Mouse (Mus musculus): ENCODE measurements around the gene Akap8. TPM values are rescaled to one million over a fixed set of nuclear protein-coding genes. Genes with fewer than 3 reads are reported as not detected.
A peak's percentile ranks its signal among the peaks of the same experiment; 100 is the strongest.

Gene Akap8
- polyA plus RNA-seq (2015; fragmentation: Nextera tagmentation; extraction: Ambion mirVana), result 108 and 114 TPM in 2 replicates

- Histone ChIP-seq H3K4me1 (peaks cover 34% of the 10 kb centered on the region), H3K4me2 (peak within 1 kb of the TSS; percentile 69), H3K36me3 (replicated peaks) (peaks cover 15% of the 10 kb centered on the region), H3K4me3 (peak within 1 kb of the TSS; percentile 97), H3K9ac (peak within 1 kb of the TSS; percentile 95), H3K27me3 (replicated peaks) (no peaks in the 10 kb centered on the region), H3K9me3 (no peaks in the 10 kb centered on the region), H3K27ac (peak within 1 kb of the TSS; percentile 99)
- ATAC-seq (replicated peaks), result peak; percentile 98
- under 1% methylated on average over 83 of the region's 83 CpGs for WGBS
These were observed at the start of gene Akap8 for GRCm38 (mm10) chr17:32320597-32321389. Akap8 (minus strand) TSS chr17:32321238.

GRCm38 (mm10) chr17:32368991-32369578 is 48.0 kb upstream of the Akap8 start:
- H3K4me2 ChIP-seq, result peak overlapping the region; percentile 26; the same call in 1 of the 2 replicates
- no peak for ATAC-seq (replicated peaks)
- peaks cover 7% of the 10 kb centered on the region; the same call in 1 of the 2 replicates for H3K4me1 ChIP-seq
- H3K9me3 ChIP-seq, result no peaks in the 10 kb centered on the region
- WGBS, result 23% methylated on average over 13 of the region's 17 CpGs
- H3K27me3 ChIP-seq (replicated peaks), result no peaks in the 10 kb centered on the region
- H3K36me3 ChIP-seq (replicated peaks), result peaks cover 9% of the 10 kb centered on the region; the same call in 1 of the 2 replicates
- no peak overlapping the region for H3K9ac ChIP-seq
- H3K4me3 ChIP-seq, result no peak overlapping the region
- H3K27ac ChIP-seq, result no peak overlapping the region

DNA sequence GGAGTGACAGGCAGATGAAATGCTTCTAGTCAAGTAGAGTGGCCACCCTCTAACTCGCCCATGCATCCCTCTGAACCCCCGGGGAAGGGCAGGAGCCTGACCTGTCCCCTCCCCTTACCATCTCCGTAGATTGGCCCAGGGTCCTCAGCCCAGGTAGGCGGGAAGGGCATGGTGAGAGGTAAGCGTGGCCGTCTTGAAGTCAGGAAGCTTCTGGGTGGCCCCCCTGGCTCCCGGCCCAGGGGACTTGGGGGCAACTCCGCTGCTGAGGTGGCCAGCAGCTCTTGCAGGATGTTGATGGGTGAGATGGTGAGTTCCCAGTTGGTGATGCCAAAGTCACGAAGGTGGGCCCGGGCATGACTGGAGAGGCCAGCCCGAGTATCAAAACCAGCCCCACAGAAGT is 46.7 kb upstream of the Akap8 start:
- no peak overlapping the region for H3K9ac ChIP-seq
- no peaks in the 10 kb centered on the region for H3K9me3 ChIP-seq
- no peaks in the 10 kb centered on the region for H3K27me3 ChIP-seq (replicated peaks)
- no peak overlapping the region for H3K4me3 ChIP-seq
- peaks cover 16% of the 10 kb centered on the region for H3K4me1 ChIP-seq
- H3K4me2 ChIP-seq, result no peak overlapping the region
- no peak for ATAC-seq (replicated peaks)
- peaks cover 9% of the 10 kb centered on the region; the same call in 1 of the 2 replicates for H3K36me3 ChIP-seq (replicated peaks)
- H3K27ac ChIP-seq, result no peak overlapping the region
- whole genome bisulfite sequencing, result 93% methylated on average over 11 of the region's 11 CpGs

GRCm38 (mm10) chr17:32365296-32365695 is 44.3 kb upstream of the Akap8 start:
- Histone ChIP-seq H3K4me1 (peaks cover 28% of the 10 kb centered on the region), H3K4me3 (no peak overlapping the region), H3K36me3 (replicated peaks) (peaks cover 16% of the 10 kb centered on the region), H3K27ac (no peak overlapping the region), H3K4me2 (no peak overlapping the region), H3K9me3 (no peaks in the 10 kb centered on the region), H3K9ac (no peak overlapping the region), H3K27me3 (replicated peaks) (no peaks in the 10 kb centered on the region)
- 83% methylated on average over 1 of the region's 1 CpGs for WGBS
- no peak for ATAC-seq (replicated peaks)

- Histone ChIP-seq H3K4me2 (peak overlapping the region; percentile 64), H3K27me3 (replicated peaks) (no peaks in the 10 kb centered on the region), H3K27ac (peak overlapping the region; percentile 77), H3K9me3 (no peaks in the 10 kb centered on the region), H3K36me3 (replicated peaks) (peaks cover 20% of the 10 kb centered on the region), H3K4me3 (peak overlapping the region; percentile 84), H3K4me1 (peaks cover 28% of the 10 kb centered on the region), H3K9ac (peak overlapping the region; percentile 90; the same call in 1 of the 2 replicates)
- ATAC-seq (replicated peaks), result peak; percentile 59
- WGBS, result 59% methylated on average over 5 of the region's 5 CpGs
These were observed 43.8 kb upstream of the Akap8 start for GRCm38 (mm10) chr17:32364850-32365249.

DNA sequence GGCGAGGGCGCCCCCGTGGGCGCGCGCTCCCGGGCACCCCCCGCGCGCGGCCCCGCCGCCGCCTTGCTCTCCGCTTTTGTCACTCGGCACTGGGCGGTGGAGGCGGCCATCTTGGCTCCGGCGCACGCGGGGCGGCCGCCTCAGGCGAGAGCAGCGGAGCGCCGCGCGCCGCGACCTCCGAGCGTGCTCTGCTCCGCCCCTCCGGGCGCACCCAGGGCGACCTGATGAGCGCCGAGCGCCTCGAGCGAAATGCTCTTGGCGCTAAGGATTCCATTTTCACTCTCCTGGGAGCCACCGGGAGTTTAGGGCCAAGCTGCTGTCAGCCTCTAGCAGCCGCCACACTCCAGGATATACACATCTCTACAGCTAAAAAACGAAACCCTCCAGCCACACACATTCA is 43.3 kb upstream of the Akap8 start:
- Histone ChIP-seq H3K36me3 (replicated peaks) (peaks cover 26% of the 10 kb centered on the region), H3K4me3 (peak overlapping the region; percentile 84), H3K4me1 (peaks cover 28% of the 10 kb centered on the region), H3K27me3 (replicated peaks) (no peaks in the 10 kb centered on the region), H3K9me3 (no peaks in the 10 kb centered on the region), H3K4me2 (peak overlapping the region; percentile 64), H3K27ac (peak overlapping the region; percentile 77), H3K9ac (peak overlapping the region; percentile 90)
- peak; percentile 93 for ATAC-seq (replicated peaks)
- under 1% methylated on average over 42 of the region's 47 CpGs for WGBS

DNA sequence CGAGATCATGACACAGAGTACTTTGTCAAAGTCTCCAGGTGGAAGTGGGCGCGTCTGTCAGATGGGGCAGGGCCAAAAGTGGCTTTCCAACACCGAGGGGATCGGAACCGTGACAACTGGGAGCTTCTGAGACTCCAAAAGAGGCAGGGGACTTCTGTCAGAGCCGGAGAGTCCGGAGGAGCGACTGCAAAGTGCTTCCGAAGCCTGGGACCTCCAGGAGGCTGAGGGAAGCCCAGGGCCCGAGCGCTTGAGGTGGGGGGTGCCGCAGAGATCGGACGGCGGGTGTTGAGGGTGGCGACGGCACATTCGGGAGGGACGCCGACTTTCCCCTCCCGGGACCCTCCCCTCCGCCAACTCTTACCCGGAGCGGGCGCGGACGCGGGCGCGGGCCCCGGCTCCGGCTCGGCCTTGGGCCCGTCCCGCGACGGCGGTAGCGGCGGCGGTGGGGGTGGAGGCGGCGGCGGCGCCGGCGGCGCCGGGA is 42.8 kb upstream of the Akap8 start:
- H3K9me3 ChIP-seq, result no peaks in the 10 kb centered on the region
- ATAC-seq (replicated peaks), result peak; percentile 42

GRCm38 (mm10) chr17:32362686-32363085 is 41.6 kb upstream of the Akap8 start:
- Histone ChIP-seq H3K4me3 (peak overlapping the region; percentile 84; the same call in 1 of the 2 replicates), H3K4me2 (peak overlapping the region; percentile 64), H3K36me3 (replicated peaks) (peaks cover 41% of the 10 kb centered on the region), H3K4me1 (peaks cover 28% of the 10 kb centered on the region), H3K9ac (no peak overlapping the region), H3K27me3 (replicated peaks) (no peaks in the 10 kb centered on the region), H3K27ac (no peak overlapping the region), H3K9me3 (no peaks in the 10 kb centered on the region)
- WGBS, result 81% methylated on average over 4 of the region's 4 CpGs
- ATAC-seq (replicated peaks), result no peak

More for the DNA sequence above, 42.8 kb upstream of the Akap8 start:
- Histone ChIP-seq H3K4me1 (peaks cover 28% of the 10 kb centered on the region), H3K4me2 (peak overlapping the region; percentile 64), H3K4me3 (peak overlapping the region; percentile 84), H3K27me3 (replicated peaks) (no peaks in the 10 kb centered on the region), H3K9ac (peak overlapping the region; percentile 90), H3K27ac (peak overlapping the region; percentile 77), H3K36me3 (replicated peaks) (peaks cover 30% of the 10 kb centered on the region)
- 0% methylated on average over 50 of the region's 50 CpGs for WGBS

DNA sequence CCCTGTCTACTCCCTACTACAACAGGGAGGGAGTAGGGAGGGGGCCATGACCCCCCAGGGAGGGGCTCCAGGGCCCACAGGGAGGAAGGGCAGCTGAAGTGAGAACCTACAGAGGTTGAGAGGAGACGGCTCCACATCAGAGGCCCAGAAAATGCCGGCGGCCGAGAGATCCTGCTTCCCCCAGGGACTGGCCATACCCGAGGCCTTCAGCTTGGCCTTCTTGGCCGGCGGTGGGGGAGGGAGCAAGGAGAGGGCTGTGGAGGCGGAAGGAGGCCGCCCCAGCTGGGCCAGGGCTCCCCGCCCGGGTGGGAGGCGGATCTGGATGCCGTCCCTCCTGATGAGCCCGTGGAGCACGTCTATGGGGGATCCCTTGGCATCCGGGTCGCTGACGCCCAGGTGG is 38.9 kb upstream of the Akap8 start:
- WGBS, result 90% methylated on average over 18 of the region's 18 CpGs
- Histone ChIP-seq H3K36me3 (replicated peaks) (peaks cover 59% of the 10 kb centered on the region), H3K9ac (no peak overlapping the region), H3K9me3 (no peaks in the 10 kb centered on the region), H3K27ac (no peak overlapping the region), H3K27me3 (replicated peaks) (no peaks in the 10 kb centered on the region), H3K4me3 (no peak overlapping the region), H3K4me1 (peaks cover 25% of the 10 kb centered on the region), H3K4me2 (no peak overlapping the region)
- ATAC-seq (replicated peaks), result no peak

DNA sequence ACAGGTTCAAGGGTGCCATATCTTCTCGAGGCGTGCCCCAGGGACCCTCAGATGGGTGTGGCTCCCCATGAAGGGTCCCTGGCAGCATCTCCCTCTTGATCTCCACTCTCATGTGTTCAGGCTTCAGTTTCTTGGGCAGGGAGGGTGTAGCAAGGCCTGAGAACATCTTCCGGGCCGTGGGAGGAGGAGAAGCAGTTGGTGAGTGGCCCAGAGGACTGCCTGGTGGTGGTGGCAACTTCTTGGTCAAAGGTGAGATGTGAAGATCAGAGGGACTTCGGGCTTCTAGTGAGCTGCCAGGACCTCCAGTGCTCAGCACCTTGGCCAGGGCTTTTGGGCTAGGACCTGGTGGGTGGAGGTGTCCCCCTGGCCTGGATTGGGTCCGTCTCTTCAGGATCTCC is 37.9 kb upstream of the Akap8 start:
- Histone ChIP-seq H3K4me1 (peaks cover 29% of the 10 kb centered on the region), H3K4me3 (no peak overlapping the region), H3K27ac (no peak overlapping the region), H3K4me2 (no peak overlapping the region), H3K27me3 (replicated peaks) (no peaks in the 10 kb centered on the region), H3K9me3 (no peaks in the 10 kb centered on the region), H3K36me3 (replicated peaks) (peaks cover 67% of the 10 kb centered on the region), H3K9ac (no peak overlapping the region)
- 94% methylated on average over 6 of the region's 6 CpGs for WGBS
- ATAC-seq (replicated peaks), result no peak

- Histone ChIP-seq H3K4me2 (no peak overlapping the region), H3K36me3 (replicated peaks) (peaks cover 67% of the 10 kb centered on the region), H3K4me1 (peaks cover 27% of the 10 kb centered on the region), H3K9me3 (no peaks in the 10 kb centered on the region), H3K27me3 (replicated peaks) (no peaks in the 10 kb centered on the region), H3K9ac (no peak overlapping the region), H3K4me3 (no peak overlapping the region), H3K27ac (no peak overlapping the region)
- 97% methylated on average over 7 of the region's 7 CpGs for WGBS
- no peak for ATAC-seq (replicated peaks)
These were observed 37.3 kb upstream of the Akap8 start for GRCm38 (mm10) chr17:32358192-32358942.
